Mouse (Mus musculus) midbrain, postnatal 0 days (tissue): ENCODE measurements around the gene Calm1. TPM values are rescaled to one million over a fixed set of nuclear protein-coding genes. Genes with fewer than 3 reads are reported as not detected.
"Not testable (repeated sequence)": the region's sequence is repeated elsewhere in the genome, so short reads cannot be mapped to it uniquely, and the experiment has no call there.

Experiments
- ATAC-seq: fragments of 200-750 bp; cut with Nextera tagmentation; 2 replicates; pipeline ENCODE4 v1.8.0; 2017; ENCODE audit warnings: moderate number of reproducible peaks, mild to moderate bottlenecking, moderate TSS enrichment, moderate library complexity; ENCODE audit not compliant: low FRiP score
- DNase-seq: peaks from one replicate; pipeline ENCODE4 v3.0.0-alpha.2; 2015; ENCODE audit warnings: low spot score
- H3K27ac ChIP-seq: fragments of 300-500 bp; sonication (generic); 2 replicates; pipeline ENCODE4 v1.5.1; 2014; ENCODE audit warnings: low read depth, mild to moderate bottlenecking, low read length, mixed read lengths
- H3K27me3 ChIP-seq: fragments of 300-500 bp; sonication (generic); 2 replicates; pipeline ENCODE4 v1.6.1; 2014; ENCODE audit warnings: low read length, control low read depth, mixed read lengths; ENCODE audit not compliant: insufficient read depth
- H3K36me3 ChIP-seq: fragments of 300-500 bp; sonication (generic); 2 replicates; pipeline ENCODE4 v1.6.1; 2014; ENCODE audit warnings: low read length, control low read depth, mixed read lengths; ENCODE audit not compliant: insufficient read depth
- H3K4me1 ChIP-seq: fragments of 300-500 bp; sonication (generic); 2 replicates; pipeline ENCODE4 v1.6.1; 2014; ENCODE audit warnings: mild to moderate bottlenecking, control low read depth, antibody characterized with exemption, low read length, mixed read lengths; ENCODE audit not compliant: insufficient read depth
- H3K4me2 ChIP-seq: fragments of 300-500 bp; sonication (generic); 2 replicates; pipeline ENCODE4 v1.6.1; 2014; ENCODE audit warnings: low read depth, mild to moderate bottlenecking, low read length, mixed read lengths; ENCODE audit not compliant: poor library complexity, severe bottlenecking
- H3K4me3 ChIP-seq: fragments of 300-500 bp; sonication (generic); 2 replicates; pipeline ENCODE4 v1.5.1; 2014; ENCODE audit warnings: low read depth, mild to moderate bottlenecking, low read length, moderate library complexity
- H3K9ac ChIP-seq: fragments of 300-500 bp; sonication (generic); replicated peaks from 2 replicates; pipeline ENCODE4 v1.6.1; 2014; ENCODE audit warnings: mild to moderate bottlenecking, low read length, moderate library complexity, mixed read lengths; ENCODE audit not compliant: poor library complexity, severe bottlenecking
- H3K9me3 ChIP-seq: fragments of 300-500 bp; sonication (generic); 2 replicates; pipeline ENCODE4 v1.6.1; 2016; ENCODE audit warnings: low read length, control low read depth
- CTCF ChIP-seq: IDR thresholded peaks from 2 replicates; pipeline ENCODE4 v1.5.1; 2016; ENCODE audit warnings: antibody characterized with exemption, mild to moderate bottlenecking
- WGBS: fragments of 180-500 bp; shearing (Covaris S2); extraction: QIAGEN DNeasy Blood & Tissue Kit; methylation state at CpG from one replicate; pipeline ENCODE4 v1.1.7; 2014; 5-methylcytosine and 5-hydroxymethylcytosine counted together
- polyA plus RNA-seq: library from polyadenylated mRNA; unstranded; fragments of >200 nt; fragmentation: Nextera tagmentation; extraction: Ambion mirVana; gene quantifications from 2 replicates; pipeline ENCODE4 v1.2.1, GENCODE M21; 2015
- total RNA-seq: library from RNA; depleted of rRNA; stranded (reverse); fragments of >200 nt; gene quantifications from 2 replicates; pipeline ENCODE4 v1.2.3, GENCODE M21; 2014

The Calm1 gene
- total and polyA plus RNA-seq, 2 experiments from 2014 or later: 1,086 to 4,581 TPM

GRCm38 (mm10) chr12:100213162-100213561 is 13.9 kb downstream of the Calm1 start:
- WGBS: 63% methylated on average over 2 of the region's 2 CpGs
- DNase-seq: no peak

GRCm38 (mm10) chr12:100214156-100214555 is 14.9 kb downstream of the Calm1 start:
- Histone ChIP-seq H3K4me2 (no peak overlapping the region), H3K27ac (no peak overlapping the region), H3K4me3 (no peak overlapping the region), H3K4me1 (no peaks in the 10 kb centered on the region), H3K36me3 (peaks cover 7% of the 10 kb centered on the region), H3K9me3 (no peaks in the 10 kb centered on the region), H3K9ac (no peak overlapping the region), H3K27me3 (no peaks in the 10 kb centered on the region)
- DNase-seq: no peak
- TF ChIP-seq CTCF: no peak
- 88% methylated on average over 10 of the region's 10 CpGs for WGBS
- no peak for ATAC-seq

More at GRCm38 (mm10) chr12:100213162-100213561, 13.9 kb downstream of the Calm1 start:
- no peak for ATAC-seq
- no peak overlapping the region for H3K9ac ChIP-seq
- no peak for TF ChIP-seq CTCF
- no peak overlapping the region for H3K4me3 ChIP-seq
- no peak overlapping the region for H3K27ac ChIP-seq
- H3K9me3 ChIP-seq: no peaks in the 10 kb centered on the region
- H3K4me2 ChIP-seq: no peak overlapping the region
- H3K27me3 ChIP-seq: no peaks in the 10 kb centered on the region
- no peaks in the 10 kb centered on the region for H3K4me1 ChIP-seq
- peaks cover 14% of the 10 kb centered on the region for H3K36me3 ChIP-seq

GRCm38 (mm10) chr12:100214738-100215137 is 15.5 kb downstream of the Calm1 start:
- H3K4me3 ChIP-seq: no peak overlapping the region
- TF ChIP-seq CTCF: no peak
- no peak overlapping the region for H3K4me2 ChIP-seq
- H3K27ac ChIP-seq: no peak overlapping the region
- H3K9me3 ChIP-seq: no peaks in the 10 kb centered on the region
- 72% methylated on average over 3 of the region's 3 CpGs for WGBS
- no peak for ATAC-seq
- H3K9ac ChIP-seq: no peak overlapping the region
- DNase-seq: peak; percentile 38
- H3K27me3 ChIP-seq: no peaks in the 10 kb centered on the region
- no peaks in the 10 kb centered on the region for H3K4me1 ChIP-seq
- H3K36me3 ChIP-seq: peaks cover 1% of the 10 kb centered on the region; the same call in 1 of the 2 replicates

GRCm38 (mm10) chr12:100217087-100217486 is 17.9 kb downstream of the Calm1 start:
- not testable (repeated sequence) for H3K4me1 ChIP-seq, H3K27ac ChIP-seq, H3K9me3 ChIP-seq, H3K4me3 ChIP-seq, DNase-seq, ATAC-seq, H3K9ac ChIP-seq, H3K36me3 ChIP-seq, H3K27me3 ChIP-seq, H3K4me2 ChIP-seq
- WGBS: 90% methylated on average over 2 of the region's 2 CpGs

- Histone ChIP-seq H3K4me2 (no peak overlapping the region), H3K4me3 (no peak overlapping the region), H3K4me1 (peaks cover 15% of the 10 kb centered on the region), H3K27me3 (no peaks in the 10 kb centered on the region), H3K36me3 (no peaks in the 10 kb centered on the region), H3K9ac (no peak overlapping the region), H3K9me3 (no peaks in the 10 kb centered on the region), H3K27ac (no peak overlapping the region)
- WGBS: 89% methylated on average over 4 of the region's 4 CpGs
- TF ChIP-seq CTCF: no peak
- ATAC-seq (no peak), DNase-seq (no peak)
Measured at GRCm38 (mm10) chr12:100220012-100220411, 20.8 kb downstream of the Calm1 start.

- Histone ChIP-seq H3K27ac (peak overlapping the region; percentile 87), H3K9me3 (no peaks in the 10 kb centered on the region), H3K9ac (peak overlapping the region; percentile 46), H3K4me1 (peaks cover 20% of the 10 kb centered on the region), H3K36me3 (no peaks in the 10 kb centered on the region), H3K4me3 (peak overlapping the region; percentile 17; the same call in 1 of the 2 replicates), H3K4me2 (peak overlapping the region; percentile 40), H3K27me3 (no peaks in the 10 kb centered on the region)
- peak; percentile 88 for ATAC-seq
- peak; percentile 37 for TF ChIP-seq CTCF
- DNase-seq: peak; percentile 51
- WGBS: 10% methylated on average over 11 of the region's 11 CpGs
Measured at GRCm38 (mm10) chr12:100221608-100222321, 22.5 kb downstream of the Calm1 start.
